Mouse (Mus musculus): ENCODE data around the gene Amdhd2.
A peak's percentile ranks its signal among the peaks of the same experiment; 100 is the strongest.

The Amdhd2 gene

GRCm38 (mm10) chr17:24163176-24163962 lies at the start of gene Amdhd2:
Amdhd2 (minus strand) TSS chr17:24163766.
- peak; percentile 98 for DNase-seq (ENCODE audit: low read depth, low spot score)

DNA sequence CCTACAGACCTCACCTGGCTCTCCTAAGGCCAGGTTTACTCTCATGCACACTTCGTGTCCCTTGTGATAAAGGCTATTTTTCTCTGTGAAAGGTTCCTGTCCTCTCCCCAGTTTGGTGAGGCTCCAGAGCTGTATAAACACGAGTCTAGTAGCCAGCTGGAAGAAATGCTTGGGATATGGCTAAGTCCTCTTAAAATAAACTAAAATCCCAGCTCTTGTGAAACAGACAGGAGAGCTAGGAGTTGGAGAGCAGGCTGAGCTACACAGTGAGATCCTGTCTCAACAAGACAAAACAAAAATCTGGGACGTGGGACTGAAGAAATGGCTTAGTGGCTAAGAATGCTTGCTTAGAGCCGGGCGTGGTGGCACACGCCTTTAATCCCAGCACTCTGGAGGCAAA lies 49.6 kb upstream of the Amdhd2 start:
- DNase-seq (ENCODE audit: low read depth, low spot score), result no peak

DNA sequence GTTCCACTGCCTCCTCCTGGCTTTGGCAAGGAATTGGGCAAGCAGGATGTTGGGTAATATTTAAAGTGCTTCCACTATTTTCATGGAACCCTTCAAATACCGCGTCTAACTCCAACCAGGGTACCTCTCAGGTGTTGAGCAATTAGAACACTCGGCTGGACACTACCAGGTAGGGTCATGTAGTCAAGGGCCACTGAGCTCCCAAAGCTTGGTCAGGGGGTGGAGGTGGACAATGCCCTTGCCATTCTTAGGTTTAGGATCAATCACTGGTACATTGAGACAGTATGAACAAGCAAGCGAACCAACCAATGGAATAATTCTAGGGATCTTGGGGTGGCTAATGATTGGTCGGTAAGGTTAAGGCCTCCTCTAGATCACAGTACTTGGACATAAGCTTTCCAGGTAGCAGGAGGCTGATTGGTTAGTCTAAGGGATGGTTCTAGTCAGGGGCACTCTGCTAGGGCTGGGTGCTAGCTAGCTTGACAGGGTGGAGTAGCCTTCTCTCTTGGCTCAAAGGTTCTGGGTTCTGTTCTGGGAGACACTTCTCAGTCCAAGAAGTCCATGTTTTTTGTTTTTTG lies 49.0 kb upstream of the Amdhd2 start:
- no peak for DNase-seq (ENCODE audit: low read depth, low spot score)

DNA sequence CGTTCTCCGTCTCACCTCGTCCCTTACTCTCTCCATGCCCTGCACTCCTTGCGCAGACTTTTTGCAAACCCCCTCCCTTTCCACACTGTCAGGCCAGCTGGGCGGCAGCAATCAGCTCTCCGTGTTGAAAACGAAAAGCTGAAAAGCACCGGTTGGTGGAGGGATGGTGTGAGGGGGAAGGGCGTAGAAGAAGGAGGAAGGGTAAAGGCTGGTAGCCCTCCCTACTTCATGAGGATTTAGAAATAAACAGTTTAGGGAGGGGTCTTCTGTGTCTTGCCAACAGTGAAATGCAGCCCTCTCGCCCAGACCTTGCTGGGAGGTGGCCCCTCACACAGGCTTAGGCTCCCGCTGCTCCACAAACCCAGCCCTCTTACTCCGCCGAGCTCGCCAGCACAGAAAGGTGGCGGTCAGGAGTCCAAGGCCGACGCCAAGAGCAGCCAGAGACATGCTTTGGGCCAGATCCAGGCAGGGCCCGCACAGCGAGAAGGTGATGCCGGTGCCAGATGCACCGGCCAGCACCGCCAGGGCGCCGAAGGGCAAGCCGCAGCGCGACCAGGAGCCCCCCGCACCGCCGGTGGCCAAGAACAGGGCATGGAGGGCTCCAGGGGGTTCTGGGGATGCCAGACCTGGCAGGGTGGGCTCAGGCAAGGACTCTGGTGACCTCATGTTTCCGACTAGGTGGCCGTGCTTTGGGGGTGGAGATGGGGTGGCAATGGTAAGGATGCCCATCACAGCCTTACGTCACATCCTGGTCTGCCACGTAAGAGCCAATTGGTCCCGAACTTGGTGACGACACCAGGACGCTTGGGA lies 48.3 kb upstream of the Amdhd2 start:
- DNase-seq (ENCODE audit: low read depth, low spot score), result peak; percentile 78

- no peak for DNase-seq (ENCODE audit: low read depth, low spot score)
These were observed 47.0 kb upstream of the Amdhd2 start for GRCm38 (mm10) chr17:24210591-24210990.

- no peak for DNase-seq (ENCODE audit: low read depth, low spot score)
These were observed 46.3 kb upstream of the Amdhd2 start for GRCm38 (mm10) chr17:24209916-24210240.

- DNase-seq (ENCODE audit: low read depth, low spot score), result peak; percentile 78
These were observed 45.7 kb upstream of the Amdhd2 start, which contains the start of gene Ntn3 for GRCm38 (mm10) chr17:24209043-24209915. Ntn3 (minus strand) TSS chr17:24209531.

DNA sequence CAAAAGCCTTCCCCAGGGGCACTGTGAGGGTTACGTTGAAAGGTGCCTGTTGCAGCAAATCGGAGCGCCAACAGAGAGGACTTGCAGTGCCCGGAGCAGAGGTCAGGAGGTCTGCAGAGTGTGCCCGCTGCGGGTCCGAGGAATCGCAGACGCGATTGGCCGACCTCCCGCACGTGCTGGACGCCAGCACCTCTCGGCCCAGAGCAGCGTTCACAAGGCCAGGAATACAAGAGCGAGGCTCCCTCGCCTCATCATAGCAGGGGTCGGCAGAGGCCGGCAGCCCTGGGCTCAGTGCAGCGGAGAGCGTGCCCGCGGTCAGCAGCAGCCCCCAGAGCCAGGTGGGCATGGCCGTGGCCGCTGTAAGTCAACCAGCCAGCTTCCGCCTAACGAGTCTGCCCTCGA lies 45.1 kb upstream of the Amdhd2 start:
- no peak for DNase-seq (ENCODE audit: low read depth, low spot score)

DNA sequence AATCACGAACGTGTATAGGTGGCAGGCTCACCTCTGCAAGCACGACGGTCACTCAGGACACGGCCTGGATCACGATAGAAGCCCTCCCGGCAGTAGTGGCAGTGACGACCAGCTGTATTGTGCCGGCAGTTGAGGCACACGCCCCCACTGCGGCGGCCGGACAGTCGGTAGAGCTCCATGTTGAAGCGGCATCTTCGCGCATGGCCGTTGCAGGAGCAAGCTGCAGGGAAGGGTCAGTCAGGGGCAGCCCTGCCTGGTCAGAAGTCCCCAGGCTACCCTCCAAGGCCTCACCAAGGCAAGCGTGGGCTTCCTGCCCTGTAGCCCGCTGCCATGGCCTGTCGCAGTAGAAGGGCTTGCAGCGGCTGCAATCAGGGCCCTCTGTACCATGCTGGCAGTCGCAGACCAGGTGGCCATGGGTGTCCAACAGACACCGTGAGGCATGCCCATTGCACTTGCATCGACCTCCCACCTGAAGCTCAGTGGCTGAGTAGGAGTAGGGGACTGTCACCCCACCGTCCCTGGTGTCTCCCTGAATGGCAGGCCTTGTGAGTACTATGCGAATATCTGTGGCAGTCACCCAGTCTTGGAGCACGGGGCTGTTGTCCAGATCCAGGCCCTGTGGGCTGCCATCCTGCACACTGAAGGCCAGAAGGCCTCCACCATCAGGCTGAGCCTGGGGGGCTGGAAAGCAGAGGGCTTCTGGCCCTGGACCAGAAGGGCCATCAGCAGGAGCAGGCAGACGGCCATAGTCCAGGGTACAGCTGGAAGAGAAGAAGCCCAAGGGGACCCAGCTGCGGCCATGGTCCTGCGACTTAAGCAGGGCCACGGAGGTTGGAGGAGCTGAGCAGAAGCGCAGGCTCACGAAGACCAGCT lies 44.4 kb upstream of the Amdhd2 start:
- DNase-seq (ENCODE audit: low read depth, low spot score), result no peak

- peak; percentile 78 for DNase-seq (ENCODE audit: low read depth, low spot score)
These were observed 43.1 kb upstream of the Amdhd2 start for GRCm38 (mm10) chr17:24206451-24207351.

- DNase-seq (ENCODE audit: low read depth, low spot score), result no peak
These were observed 42.4 kb upstream of the Amdhd2 start for GRCm38 (mm10) chr17:24205908-24206361.

GRCm38 (mm10) chr17:24205284-24205888 lies 41.8 kb upstream of the Amdhd2 start, which contains the start of gene Tbc1d24:
Tbc1d24 (minus strand) TSS chr17:24205562.
- DNase-seq (ENCODE audit: low read depth, low spot score), result peak; percentile 95

- no peak for DNase-seq (ENCODE audit: low read depth, low spot score)
These were observed 41.3 kb upstream of the Amdhd2 start for GRCm38 (mm10) chr17:24204846-24205245.

- DNase-seq (ENCODE audit: low read depth, low spot score), result no peak
These were observed 40.3 kb upstream of the Amdhd2 start for GRCm38 (mm10) chr17:24203611-24204534.

- peak; percentile 90 for DNase-seq (ENCODE audit: low read depth, low spot score)
These were observed 39.5 kb upstream of the Amdhd2 start for GRCm38 (mm10) chr17:24203068-24203467.

- no peak for DNase-seq (ENCODE audit: low read depth, low spot score)
These were observed 37.5 kb upstream of the Amdhd2 start for GRCm38 (mm10) chr17:24201092-24201491.

DNA sequence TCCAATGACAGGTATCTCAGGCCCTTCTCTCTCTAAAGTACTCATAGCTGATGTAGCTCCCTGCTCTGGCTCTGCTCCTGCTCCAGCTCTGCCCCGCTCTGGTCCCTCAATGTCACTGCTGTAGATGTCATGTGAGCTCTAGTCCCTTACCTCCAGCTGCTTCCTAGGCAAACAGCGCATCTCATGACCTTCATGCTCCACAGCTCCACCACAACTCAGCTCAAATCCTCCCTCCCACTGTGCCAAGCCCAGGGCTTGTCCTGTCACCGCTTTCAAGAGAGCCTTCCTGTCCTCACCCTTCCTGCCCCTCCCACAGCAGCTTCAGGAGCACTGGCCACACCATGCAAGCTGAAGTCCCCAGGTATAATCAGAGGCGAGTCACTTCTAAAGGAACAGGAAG lies 36.2 kb upstream of the Amdhd2 start:
- DNase-seq (ENCODE audit: low read depth, low spot score), result peak; percentile 77

GRCm38 (mm10) chr17:24199252-24199651 lies 35.7 kb upstream of the Amdhd2 start:
- no peak for DNase-seq (ENCODE audit: low read depth, low spot score)

Data from R1 (cell line).